Mouse (Mus musculus) embryonic fibroblast, embryonic 13.5 days (primary cell): ENCODE measurements around the gene Hand1.

ENCODE experiments used
- CTCF ChIP-seq: IDR thresholded peaks from 2 replicates; pipeline ENCODE4 v1.5.1; 2011; ENCODE audit warnings: mild to moderate bottlenecking, control low read depth, low read length, moderate library complexity, borderline replicate concordance; ENCODE audit not compliant: insufficient read depth
- POLR2A ChIP-seq: IDR thresholded peaks from 2 replicates; pipeline ENCODE4 v1.6.1; 2011; ENCODE audit warnings: low read depth, mild to moderate bottlenecking, control low read depth, low read length, moderate library complexity

- TF ChIP-seq CTCF = no peak
- TF ChIP-seq POLR2A = no peak
Measured at GRCm38 (mm10) chr11:57835331-57835730, 2.7 kb upstream of the Hand1 start.
